Mouse (Mus musculus): ENCODE measurements around the gene Rcbtb2.
"Not testable (repeated sequence)": the region's sequence is repeated elsewhere in the genome, so short reads cannot be mapped to it uniquely, and the experiment has no call there.

Gene Rcbtb2

DNA sequence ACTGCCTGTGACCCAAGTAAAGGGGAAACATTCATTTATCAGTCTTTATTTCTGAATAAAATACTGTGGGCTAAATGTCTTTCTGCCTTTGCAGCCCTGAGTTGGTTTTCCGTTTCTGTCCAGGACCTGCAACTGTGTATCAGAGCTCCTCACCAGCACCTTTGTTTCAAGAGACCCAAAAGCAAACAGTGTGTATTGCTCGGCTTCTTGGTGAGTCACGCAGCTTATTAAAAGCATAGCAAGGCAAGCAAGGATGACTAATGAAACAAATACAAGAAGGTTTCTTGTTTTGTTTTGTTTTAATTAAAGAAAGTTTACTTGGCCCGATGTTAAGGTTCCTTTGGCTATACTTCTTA is at the start of gene Rcbtb2:
Gene Rcbtb2 (plus strand): TSS at position 115 of the 356 bp plus-strand sequence.
- DNase-seq = no peak

DNA sequence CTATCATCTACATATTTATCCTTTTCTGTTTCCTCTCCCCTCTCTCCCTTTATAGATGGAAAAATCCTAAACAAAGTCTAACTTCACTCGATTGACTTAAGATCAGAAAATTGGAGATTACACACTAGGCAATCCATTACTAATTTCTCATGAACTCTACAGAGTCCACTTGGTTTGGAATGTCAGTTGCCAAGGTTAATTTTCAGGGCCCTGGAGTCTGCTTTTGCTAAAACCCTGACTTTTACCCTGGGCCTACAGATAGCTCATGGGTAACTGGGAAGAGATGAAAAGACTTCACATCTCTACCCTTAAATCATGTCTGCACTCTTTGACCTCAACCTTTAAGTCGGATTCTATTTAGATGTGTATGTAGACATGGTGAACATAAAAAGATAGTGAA is 39.3 kb upstream of the Rcbtb2 start:
- no peak for DNase-seq

DNA sequence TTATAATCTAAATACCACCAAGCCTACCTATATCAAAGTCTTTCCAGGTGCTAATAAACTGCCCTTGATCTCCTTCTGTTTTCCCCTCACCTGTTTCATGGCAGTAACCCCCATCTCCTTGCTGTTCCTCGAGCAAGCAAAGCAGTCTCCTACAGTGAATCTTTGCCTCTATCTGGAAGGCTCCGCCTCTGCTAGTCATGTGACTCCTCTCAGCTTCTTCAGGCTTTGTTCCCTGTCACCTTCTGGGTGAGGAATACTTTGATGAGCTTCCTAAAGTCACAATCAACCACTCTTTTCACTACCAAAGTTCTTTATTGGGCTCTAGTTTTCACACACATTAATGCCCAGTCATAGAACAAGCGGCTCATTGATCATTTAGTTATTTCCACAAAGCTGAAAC is 36.4 kb upstream of the Rcbtb2 start:
- DNase-seq = no peak

DNA sequence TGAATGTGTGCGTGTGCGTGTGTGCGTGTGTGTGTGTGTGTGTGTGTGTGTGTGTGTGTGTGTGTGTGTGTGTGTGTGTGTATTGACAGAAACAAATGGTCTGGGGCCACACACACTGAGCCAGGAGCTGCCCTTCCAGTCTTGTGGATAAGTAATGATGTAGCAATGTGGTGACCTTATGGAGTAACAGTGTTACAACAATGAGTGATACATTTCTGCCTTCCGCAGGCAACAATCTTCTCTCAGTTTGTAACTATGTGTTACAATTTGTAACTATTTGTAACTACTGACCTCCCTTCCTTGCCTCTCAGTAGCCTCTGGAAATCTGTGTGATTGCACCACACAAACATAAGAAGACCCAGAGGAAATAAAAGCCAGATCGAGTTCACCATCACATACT is 35.6 kb upstream of the Rcbtb2 start:
- no peak for DNase-seq

DNA sequence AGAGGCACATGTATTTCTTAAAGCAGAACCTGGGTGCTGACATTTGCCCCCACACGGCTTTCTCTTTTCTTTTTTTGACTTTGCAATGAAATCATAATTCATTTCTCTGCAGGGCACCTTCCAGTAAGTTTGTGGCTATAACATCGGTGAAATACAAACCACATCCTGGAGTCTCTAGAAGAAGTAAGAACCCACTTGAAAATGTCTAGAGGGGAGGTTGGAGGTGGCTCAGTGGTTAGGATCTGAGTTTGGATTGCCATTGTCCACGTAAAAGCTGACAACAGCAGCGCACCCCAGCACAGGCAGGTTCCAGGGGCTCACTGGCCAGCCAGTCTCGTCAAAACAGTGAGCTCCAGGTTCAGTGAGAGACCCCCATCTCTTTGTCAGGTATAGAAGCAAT is 35.1 kb upstream of the Rcbtb2 start:
- no peak for DNase-seq

DNA sequence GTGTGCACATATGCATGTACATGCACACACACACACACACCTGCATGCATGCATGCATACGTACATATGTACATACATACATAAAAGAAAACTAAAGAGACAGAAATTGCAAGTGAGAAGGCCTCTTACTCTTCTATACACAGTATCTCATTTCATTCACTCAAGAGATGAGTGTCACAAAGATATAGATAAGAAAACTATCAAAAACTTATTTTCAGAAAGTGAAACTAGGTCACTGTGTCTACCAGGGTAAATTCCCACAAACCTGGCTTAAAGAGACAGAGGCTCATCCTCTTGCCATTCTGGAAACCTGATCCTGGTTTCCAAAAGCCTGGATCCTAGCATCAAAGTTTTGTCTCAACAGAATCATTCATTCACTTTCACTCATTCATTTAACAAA is 34.6 kb upstream of the Rcbtb2 start:
- DNase-seq = no peak

DNA sequence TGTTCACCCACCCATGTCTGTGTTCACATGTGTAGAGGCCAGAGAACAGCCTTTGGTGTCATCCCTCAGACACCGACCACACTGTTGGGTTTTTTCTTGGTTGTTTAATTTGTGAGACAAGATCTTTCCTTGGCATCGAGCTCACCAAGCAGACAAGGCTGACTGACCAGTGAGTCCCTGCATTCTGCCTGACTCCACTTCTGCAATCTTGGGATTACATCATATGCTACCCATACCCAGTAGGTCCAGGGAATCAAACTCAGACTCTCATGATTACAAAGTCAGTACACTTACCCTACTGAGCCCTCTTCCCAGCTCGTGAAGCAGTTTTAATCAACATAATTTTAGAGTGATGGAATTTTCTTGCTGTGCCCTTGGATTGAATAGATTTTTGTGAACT is 30.0 kb upstream of the Rcbtb2 start:
- DNase-seq = no peak

DNA sequence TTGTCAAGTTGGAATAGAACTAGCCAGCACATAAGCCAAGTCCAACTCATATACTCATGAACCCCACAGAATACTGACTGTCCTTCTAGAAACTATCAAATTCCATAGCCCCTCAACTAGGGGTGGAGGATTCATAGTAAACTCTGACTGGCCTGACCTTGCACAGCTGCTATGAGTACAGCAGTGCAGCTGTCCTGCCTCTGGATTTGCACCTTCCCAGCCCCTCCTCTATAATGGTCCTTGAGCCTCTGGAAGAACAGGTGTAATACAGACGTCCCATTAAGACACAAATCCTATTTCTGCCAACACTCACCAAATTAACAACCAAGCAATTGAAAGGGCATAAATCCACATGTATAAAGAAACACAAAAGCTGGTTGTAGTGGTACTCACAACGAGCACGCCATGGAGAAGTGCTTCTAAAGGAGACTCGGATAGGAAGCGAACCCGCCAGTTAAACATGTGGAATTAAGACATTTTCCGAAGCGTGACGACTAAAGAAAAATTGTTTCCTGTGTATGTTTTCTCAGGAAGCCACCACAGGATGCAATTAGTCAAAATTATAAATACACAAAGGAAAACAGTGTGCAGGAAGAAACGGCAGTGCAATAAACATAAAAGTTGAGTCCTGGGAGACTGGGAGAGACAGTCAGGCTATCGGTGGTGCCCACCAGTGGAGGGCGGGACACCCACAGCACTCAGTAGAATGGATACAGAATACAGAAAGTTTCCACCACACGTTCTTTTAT is 27.9 kb upstream of the Rcbtb2 start:
- DNase-seq = peak; percentile 11

DNA sequence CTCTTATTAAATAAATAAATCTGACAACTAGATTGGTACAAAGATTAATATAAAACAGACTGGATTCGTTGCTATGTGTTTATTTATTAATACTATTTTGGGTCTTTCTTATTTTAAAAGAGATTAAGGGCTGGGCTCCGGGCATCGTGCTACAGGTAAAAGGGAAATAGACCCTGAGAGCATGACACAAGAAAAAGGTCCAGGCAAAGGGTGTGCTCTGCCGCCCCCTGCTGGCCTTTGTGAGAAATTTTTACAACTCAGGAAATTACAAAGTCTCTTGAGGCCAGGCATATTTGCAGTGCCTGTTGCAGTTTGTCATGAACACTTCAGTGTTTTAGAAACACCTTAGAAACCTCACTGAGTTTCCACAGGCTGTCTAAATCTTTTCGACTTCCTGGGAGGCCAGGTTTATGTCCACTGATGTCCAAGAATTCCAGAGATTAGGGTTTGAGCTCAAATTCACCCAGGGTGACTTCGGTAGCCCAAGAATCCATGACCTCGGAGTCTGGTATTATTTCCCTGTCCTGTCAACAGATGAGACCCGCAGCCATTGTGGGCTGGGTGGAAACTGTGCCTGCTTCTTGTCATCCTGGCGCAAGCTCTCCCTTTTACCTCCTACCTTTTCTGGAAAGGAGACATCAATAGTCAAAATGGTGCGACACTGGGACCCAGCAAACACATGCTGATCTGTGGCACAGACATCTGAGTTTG is 24.0 kb upstream of the Rcbtb2 start:
- DNase-seq = peak; percentile 46

DNA sequence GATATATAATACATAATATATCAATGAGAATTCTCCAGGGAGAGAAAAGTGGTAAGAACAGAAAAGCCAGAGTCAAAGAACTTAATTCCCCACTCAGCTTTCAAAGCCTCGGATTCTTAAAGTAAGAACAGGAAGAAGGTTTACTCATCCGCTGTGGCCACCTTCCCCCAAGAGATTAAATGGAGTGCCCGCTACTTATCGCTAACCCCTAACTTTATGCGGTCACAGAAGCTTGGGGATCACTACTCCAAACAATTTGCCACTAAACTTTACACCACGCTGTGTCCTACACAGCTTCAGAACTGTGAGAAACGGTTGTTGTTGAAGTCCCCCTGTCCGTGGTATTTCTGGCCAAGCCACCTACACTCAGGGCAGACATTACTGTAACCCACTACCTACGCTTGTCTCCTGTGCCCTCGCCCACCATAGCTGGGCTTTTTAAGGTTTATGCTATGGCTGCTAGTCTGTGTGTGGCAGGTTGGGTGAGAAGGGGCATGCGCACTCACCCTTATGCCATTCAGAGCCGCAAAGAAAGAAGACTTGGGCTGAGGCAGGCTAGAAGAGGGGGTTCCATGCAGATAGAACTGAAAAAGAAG is 20.5 kb upstream of the Rcbtb2 start:
- no peak for DNase-seq

DNA sequence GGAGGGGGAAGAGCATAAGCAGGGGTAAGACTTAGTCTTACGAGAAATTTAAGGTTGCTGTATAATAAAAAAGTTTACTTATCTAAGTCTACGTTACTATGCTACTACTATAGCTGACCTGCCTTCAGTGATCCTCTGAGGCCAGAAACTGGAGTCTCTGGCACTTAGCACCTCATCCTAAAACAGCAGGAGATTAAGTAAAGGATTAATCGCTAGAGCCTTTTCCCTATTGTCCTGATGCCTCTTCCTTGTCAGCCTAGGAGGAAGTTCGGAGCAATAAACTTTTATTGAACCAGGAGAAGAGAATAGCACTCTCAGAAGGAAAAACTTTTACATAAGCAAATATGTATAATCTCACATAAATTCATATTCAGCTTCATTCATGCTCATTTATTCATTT is 19.9 kb upstream of the Rcbtb2 start:
- not testable (repeated sequence) for DNase-seq

DNA sequence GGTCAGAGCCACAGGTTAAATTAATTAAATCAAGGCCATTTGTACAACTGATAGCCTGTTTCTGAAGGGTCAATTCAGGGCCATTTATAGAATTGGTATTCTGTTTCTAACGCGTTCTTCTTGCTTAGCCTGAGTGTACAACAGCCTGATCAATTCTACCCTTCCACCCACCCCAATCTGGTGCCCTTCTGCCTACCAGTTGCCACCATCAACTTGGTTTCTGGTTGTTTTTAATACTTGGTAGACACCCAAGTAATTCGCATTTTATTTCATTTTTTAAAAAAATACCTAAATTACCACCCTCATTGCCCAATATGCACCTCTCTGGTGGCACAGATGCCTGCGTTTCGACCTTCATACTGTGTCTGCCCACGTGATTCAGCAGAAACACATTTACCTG is 17.9 kb upstream of the Rcbtb2 start:
- no peak for DNase-seq

DNA sequence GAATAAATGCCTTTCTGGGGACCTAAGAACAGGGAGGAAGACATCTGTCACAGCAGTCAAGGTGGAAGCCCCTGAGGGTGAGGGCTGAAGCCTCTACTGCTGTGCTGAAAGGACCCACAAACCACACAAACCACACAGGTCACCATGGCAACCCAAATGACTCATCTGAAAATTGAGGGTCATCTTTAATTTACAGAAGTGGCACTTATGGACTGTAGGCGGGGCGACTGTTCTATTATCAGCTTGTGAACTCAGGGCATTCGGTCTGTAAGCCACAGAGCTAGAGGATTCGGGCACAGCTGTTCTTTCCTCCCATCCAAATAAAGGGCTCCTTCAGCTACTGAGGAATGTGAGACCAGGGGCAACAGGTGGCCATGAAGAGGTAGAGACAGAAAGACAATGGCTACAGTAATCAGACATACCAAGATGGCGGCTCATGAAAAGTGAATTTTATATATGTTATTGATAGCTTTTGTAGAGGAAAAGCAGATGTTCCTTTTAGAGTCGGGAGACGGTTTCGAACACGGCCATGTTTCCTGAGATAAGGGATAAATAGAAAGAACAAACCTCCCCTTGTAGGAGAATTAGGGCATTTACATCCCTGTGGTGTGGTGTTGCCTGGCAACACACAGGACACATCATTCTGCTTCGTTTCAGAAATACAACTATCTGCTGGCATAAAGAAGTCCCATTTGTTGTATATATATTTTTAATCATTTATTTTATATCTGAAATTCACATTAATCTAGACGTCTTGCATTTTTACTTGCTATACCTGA is 17.2 kb upstream of the Rcbtb2 start:
- DNase-seq = no peak

DNA sequence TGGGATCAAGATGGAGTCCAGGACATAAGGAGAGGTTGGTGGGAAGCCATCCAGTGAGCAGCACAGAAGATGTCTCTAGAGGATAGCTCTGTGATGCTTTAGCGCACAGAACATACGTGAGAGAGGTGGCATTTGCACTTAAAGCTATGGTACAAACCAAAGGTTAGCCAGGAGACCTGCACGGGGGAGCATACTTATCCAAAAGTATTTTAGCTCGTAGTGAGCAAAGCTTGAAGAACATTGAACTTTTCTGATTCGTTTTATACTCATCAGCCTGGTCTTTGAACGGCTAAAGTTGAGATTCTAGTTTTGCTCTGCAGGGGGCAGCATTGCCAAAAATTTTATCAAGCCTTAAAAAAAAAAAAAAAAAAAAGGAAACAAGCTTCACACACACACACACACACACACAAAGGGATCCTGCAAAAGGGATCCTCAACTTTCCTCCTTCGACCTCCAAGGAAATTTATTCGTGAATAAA is 16.6 kb upstream of the Rcbtb2 start:
- DNase-seq = peak; percentile 71

DNA sequence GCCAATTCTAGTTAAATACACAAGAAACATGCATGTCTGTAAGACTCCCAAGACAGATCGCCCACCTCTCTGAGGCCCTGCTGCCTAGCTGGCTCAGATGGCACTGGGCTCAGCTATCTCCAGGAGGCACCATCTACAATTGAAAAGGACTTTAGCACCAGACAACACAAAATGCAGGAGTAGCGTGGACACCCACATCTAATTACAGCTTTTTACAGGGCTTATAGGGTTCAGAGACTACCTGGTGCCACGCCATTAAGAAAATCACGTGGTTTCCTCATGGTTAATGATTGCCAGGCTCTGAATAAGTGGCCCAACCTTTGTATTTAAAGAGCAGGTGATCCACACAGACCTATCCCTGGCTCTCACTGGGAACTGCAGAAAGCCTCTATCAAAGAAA is 15.9 kb upstream of the Rcbtb2 start:
- no peak for DNase-seq

DNA sequence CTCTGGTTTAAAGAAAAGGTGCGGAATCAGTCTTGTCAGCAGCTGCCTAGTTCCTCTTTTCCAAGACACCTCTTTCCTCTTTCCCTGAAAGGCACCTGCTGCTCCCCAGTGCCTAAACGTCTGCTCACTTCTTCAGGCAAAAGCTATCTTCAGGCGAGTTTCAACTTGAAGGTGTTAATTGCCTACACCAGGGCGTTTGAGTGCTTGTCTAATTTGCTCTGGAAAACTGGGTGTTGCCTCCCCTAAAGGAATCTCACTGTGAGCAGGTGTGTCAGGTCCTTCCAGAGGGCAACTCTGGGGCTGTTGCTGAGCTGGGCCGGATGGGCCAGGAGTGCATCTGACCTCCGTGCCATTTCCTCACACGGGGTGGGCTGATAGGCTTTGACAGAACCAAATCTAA is 15.5 kb upstream of the Rcbtb2 start:
- DNase-seq = no peak

DNA sequence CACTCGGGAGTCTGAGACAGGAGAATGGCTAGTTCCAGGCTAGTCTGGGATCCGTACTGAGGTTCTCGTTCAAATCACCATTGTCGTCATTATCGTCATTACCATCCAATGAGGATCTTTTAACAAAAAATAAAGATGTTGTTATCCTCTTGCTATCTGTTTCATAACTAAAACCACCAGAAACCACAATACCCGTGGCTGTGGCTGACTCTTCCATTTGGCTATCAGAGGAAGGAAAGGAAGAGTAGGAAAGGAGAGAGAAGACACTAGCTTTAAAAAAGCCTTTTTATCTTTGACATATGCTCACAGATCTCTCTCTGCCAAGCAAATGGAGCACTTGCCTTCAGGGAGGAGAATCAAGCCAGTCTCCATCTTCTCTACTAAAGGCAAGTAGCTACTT is 14.9 kb upstream of the Rcbtb2 start:
- DNase-seq = no peak

DNA sequence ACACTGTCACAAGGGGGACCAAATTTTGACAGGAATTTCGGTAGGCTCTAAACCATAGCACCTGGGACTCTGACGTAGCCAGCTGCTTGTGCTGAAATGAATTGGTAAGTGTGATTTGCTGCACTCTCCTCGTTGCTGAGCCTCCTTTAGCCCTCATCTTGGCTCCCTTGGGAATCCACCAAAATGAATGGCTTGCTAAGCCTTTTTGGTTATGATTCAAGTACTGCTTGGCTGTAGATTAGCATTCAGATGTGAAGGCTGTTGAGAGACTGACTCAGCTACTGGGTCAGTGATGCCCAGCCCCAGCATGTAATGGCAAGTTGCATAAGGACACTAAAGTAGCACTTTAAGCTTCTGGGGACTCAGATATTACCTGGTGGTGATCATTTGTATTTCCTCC is 12.2 kb upstream of the Rcbtb2 start:
- no peak for DNase-seq

DNA sequence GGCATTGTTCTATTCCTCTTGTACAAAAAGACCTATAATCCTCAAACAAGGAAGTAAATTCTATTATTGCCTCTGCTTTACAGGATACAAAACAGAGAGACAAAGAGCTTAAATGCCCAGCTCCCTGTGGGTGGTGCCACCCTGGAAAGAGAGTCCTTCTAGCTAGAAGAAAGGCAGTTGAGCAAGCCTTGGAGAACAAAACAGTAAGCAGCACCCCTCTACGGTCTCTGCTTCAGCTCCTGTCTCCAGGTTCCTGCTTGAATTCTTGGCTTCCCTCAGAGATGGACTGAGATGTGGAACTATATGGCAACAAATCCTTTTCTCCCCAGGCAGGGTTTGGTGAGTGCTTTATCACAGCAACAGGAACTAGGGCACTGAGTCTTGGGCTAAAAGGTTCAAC is 11.7 kb upstream of the Rcbtb2 start:
- DNase-seq = no peak

DNA sequence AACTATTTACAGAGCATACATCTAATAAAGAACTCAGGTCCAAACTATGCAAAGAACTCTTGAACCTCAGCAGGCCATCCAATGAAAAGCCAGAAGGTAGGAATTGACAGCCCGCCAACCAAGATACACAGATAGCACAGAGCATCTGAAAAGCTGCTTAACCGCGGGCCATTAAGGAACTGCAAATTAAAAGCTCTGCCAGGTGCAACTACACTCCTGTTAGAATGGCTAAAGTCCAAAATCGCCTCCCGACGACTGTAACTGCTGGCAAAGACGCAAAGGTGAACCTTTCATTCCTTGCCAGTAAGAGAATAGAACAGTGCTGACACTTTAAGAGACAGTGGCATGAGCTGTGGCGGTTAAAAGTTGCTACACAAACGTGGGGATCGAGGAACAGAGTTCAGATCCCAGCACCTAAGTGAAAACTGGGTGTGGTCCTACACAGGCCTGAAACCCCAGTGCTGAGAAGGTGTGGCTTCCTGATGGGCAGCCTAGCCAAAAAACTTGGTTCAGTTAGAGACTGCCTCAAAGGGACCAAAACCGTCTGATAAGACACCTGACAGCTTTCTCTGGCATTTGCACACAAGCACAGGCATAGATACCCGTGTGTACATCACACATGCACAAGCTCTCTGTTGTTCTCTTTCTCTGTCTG is 10.5 kb upstream of the Rcbtb2 start:
- DNase-seq = no peak

DNA sequence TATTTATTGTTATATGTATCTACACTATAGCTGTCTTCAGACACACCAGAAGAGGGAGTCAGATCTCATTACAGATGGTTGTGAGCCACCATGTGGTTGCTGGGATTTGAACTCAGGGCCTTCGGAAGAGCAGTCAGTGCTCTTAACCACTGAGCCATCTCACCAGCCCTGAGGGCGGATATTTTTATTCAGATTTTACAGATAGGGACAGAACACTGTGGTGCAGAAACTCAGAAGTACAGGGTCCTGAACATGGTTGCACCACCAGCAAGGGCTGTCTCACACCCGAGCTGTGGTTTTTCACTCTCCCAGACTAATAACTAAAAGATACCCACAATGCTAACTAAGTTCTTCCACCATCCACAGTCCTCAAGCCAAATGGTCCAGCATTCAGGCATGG is 7.9 kb upstream of the Rcbtb2 start:
- not testable (repeated sequence) for DNase-seq

DNA sequence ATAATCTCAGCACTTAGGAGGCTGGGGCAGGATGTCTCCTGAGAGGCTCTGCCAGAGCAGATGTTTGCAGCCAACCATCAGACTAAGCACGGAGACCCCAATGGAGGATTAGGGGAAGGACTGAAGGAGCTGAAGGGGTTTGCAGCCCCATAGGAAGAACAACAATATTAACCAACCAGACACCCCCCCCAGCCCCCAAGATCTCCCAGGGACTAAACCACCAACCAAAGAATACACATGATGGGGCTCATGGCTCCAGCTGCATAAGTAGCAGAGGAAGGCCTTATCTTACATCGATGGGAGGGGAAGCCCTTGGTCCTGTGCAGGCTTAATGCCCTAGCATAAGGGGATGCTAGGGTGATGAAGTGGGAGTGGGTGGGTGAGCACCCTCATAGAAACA is 6.5 kb upstream of the Rcbtb2 start:
- no peak for DNase-seq

DNA sequence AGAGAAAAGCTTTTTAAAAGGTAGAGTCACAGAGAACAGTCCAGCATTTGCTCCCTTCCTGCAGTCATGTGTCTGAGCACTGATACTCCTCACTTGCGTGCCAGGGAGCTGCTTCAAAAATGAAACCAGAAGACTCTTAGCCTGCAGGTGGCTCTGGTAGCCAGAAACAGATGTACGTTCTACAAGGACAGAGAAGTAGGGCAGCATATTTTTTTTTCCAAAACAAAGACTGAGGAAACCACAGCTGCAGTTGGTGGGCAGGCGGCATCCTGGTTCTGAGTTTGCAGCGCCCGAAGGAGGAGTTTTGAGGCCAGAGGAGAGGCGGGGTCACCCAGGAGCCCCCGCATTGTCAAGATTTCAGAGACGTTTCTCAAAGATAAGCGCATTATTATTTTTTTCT is 5.9 kb upstream of the Rcbtb2 start:
- peak; percentile 65 for DNase-seq
